Mouse (Mus musculus) frontal cortex, postnatal 14 days (tissue): ENCODE data around the gene Gtf2i.

Source experiments
- DNase-seq, 2 experiments: peaks; one replicate each; pipeline ENCODE4 v3.0.0; 2022; ENCODE audit warnings: low spot score in 2 of 2

Gtf2i gene

DNA sequence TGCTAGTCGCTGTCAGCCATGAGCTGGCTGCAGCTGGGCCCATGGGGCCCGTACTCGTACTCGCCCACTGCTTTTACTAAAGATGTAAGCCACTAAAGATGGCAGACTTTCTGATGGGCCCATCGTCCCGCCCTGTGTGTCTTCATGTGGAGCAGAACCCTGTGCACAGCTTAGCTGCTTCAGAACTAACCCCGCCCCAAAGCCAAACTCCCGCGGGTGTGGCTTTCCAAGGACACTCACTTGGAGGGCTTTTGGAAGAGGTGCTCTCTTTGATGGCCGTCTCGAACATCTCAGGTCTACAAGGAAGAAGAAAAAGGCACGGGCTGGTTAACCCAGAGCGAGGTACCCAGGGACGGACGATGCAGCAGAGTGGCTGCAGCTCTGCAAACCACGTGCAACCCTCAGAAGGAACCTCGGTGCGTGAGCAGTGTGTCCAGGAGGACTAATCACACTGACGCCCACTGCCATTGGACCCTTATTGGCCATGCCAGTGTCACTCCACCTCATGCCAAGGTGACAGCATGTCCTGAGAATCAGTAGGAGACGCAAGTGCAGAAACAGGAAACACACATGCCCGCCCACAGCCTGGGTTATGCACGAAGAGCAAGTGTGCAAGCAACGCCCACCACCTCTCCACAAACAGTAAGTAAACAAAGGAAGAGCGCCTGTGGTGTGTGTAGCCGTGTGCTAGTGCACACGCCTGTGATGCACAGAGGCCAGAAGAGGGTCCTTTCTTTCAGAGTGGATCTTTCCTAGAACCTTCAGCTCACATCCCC, 70.7 kb downstream of the Gtf2i start:
- DNase-seq: no peak

DNA sequence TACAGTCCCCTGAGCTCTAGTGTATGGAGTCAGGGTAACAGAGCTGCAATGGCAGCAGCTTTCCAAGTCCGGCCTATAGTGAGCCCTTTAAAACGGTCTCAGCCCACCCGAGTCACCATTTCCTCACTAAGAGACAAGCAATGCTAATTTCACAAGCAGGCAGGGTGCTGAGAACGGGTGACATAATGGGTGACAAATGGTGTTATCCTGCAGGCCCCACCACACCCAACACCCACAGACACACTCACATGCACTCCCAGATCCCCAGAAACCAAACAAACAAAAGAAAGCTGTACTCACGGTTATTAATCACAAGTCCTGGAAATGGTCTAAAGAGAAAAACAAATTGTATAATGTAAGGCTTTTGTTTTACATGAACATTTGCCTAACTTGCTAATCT, 72.7 kb downstream of the Gtf2i start:
- no peak for DNase-seq

DNA sequence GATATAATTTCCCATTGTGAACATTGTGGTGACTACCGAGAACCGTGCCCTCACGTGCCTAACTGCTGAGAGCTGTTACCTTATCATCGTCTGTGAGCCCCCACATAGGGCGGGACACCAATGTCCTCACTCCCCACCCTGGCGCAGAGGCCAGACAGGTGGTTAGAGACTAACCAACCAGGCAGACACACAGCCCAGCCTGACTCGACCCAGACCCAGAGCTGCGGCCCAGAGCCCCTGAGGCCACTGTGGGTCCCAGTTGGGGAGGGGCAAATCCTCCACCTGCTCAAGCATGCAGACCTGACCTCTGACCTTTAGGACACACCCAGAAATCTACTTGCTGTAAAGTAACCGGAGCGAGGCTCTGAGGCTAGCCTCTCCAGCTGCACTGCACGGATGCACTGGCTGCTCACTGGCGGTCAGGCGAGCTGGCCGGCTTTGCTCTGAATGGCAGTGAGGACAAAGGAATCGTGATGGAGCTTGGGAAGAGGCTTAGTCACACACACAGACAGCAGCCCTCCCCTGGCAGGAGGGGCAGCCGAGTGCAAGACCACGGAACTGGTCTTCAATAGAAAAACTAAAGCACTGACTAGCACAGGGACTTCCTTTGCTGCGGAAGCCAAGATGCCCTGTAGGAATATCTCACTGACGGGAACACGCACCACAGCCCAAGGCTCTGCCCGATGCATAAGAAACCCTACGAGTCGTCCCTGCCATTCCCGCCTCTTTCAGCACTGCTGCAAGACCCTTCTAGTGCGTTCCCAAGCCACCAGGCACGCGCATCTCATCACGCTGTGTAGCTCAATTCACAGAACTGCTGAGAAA, 76.4 kb downstream of the Gtf2i start:
- no peak for DNase-seq

DNA sequence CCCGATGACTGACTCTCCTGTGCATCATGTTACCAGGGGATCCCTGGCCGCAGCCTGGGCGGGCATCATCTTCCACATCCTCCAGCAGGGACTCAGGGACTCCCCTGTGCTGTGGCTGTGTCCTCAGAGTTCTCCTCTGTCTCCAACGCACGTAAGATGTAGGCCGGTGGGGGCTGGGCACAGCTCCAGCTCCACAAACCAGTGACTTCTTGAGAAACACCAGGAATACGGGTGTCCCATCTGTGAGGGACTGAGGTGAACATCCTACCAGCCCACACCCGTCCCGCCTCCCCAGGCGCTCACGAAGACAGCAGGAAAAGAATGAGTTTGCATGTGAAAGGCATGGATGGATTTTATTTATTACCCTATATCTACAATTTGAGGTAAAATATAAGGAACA, 77.1 kb downstream of the Gtf2i start:
- no peak for DNase-seq

DNA sequence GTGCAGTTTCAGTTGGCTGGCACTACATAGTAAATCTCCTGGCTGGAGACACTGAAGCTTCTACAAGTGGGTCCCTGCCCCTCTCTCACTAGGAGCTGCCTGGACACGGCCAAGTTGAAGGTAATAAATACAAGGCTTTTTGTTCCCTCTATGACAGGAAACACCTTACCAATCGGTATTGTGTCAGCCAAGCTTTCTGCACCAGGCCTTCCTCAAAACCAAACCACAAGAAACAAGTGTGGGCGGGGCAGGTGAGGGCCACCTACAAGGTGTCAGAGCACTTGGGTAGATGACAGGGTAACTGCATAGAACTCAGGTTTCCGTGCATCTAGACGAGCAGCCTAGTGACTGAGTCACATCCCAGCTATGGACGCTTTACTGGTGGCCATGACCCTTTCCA, 77.8 kb downstream of the Gtf2i start:
- no peak for DNase-seq

DNA sequence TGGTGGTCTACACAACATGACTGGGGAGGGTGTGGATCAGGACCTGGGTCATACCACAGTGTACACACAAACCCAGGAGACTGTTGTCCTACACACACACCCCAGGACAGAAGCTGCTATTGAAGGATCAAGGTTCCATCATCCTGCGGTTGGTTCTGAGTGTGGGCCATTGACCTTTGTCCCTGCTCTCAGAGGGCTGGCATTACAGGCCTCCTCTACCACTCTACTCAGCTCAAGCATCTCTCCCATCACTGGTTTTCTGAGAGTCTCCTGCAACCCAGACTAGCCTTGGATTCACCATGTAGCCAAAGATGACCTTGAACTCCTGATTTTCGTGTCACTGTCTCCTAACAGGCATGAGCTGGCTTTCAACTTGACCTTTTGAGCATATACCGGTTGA, 78.3 kb downstream of the Gtf2i start:
- DNase-seq: no peak

DNA sequence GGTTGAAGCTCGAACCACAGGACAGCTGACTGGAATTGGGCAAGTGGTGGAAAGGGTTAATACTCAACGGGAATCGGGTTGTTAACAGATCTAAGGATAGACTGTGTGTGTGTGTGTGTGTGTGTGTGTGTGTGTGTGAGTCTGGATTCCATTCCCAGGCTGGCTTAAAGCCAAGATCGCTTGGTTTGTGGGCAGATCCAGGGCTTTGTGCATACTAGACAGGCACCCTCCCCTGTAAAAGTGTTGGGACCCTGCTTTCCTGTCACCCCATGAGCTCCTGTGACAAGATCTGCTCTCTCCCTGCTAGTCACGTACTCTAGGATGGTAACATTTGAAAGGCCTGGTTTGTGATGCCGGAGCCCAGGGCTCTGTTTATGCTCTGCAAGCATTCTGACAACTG, 79.4 kb downstream of the Gtf2i start:
- DNase-seq: peak in 1 of 2 experiments; percentile 55

DNA sequence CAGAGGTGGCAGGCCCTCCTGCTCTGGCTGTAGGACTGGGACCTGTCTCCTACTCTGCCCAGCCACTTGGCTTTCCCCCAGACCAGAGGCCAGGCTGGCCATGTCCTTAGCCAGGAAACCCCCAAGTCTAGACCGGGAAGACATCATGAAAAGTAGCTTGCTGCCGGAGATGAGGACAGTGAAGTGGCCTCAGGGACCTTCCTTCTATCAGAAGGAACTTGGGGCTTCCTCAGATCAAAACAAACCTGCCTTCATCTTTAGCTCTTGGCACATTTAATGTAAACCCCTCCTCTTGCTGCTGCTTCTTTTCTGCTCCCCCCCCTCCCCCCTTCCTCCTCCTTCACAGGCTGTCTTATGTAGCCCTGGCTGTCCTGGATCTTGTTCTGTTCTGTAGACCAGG, 80.4 kb downstream of the Gtf2i start:
- no peak for DNase-seq

DNA sequence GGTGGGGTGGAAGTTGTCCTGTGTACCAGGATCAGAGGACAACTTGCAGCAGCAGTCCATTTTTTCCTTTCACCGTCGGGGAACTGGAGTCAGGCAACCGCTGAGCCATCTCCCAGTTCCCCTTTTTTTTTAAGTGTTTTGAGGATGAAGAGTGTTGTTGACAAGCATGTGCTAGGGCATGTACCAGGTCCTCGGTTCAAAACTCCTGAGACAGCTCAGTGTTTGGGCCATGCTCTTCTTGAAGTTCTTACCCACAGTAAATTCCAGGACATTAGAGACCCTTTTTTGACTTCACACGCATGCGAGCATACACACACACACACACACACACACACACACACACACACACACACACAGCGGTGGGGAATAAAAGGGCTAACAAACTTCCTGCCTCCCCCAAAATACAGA, 81.3 kb downstream of the Gtf2i start:
- DNase-seq: no peak

DNA sequence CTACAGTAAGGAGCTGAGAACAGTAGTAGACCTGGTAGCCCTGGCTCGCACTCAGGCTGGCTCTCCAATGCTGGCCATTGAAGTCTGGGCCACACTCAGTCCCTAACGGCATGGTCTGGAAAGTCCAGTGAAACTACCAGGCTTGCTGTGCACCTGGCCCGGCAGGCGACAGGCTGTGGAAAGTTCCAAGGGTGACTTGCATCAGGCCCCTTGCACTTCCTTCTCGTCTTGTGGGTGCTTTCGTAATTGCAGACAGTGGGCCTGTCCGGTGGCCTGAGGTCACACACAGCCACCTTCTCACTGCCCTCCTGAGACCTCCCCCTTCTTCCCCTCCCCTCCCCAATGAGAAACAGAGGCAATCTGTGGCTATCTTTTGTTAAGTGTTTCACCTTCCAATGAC, 82.0 kb downstream of the Gtf2i start:
- DNase-seq: no peak

DNA sequence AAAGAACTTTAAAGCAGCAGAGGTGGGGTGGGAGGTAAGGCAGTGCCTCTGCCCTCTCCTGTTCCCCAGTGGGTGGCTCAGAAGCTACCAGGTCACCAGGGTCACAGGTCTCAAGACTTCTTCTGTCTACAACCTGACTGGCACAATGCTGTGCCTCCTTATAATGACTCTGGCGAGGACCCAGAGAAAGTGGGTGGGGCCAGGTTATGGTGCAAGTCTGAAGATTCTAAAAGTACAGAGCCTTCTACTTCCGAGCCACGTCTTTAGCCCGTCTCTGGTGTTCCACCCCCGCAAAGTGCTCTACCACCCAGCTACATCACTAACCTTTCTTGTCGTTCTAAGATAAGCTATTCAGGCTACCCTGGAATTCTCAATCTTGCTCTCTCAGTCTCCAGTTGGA, 82.4 kb downstream of the Gtf2i start:
- no peak for DNase-seq

DNA sequence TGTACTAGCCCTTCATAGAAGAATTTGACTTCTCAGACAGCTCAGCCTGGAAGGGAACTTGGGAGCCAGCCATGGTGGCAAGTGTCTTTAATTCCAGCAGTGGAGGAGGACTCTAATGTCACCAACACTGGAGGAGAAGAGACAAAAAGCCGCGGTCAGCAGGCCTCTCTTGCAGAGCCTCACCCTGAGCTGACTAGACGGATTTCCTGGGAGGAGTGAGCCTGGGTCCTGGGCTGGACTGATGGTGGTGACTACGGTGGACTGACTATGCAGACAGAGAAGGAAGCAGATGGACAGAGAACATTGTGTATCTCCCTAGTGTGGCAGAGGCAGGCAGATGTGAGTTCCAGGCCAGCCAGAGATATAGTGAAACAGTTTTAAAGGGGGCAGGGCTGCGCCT, 83.2 kb downstream of the Gtf2i start:
- no peak for DNase-seq

DNA sequence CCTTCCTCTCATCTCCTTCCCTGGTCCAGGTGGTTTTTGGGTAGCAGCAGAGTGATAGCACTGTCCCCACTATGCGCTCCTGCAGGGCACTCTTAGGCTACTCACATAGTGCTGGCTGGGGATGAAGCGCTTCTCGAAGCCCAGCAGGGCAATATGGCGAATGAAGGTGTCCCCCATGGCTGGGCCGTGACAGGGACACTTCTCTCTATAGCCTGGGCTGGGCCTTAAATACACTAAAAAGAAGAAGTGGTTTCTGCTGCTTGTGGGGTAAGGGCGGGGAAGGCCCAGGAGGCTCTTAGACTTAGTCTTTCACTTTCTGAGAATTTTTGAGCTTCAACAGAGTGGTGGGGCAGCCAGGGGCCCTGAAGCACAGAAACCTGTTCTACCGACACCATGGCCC, 85.2 kb downstream of the Gtf2i start, which contains the start of gene Ncf1:
Ncf1 (minus strand) TSS at position 235 of the 400 bp plus-strand sequence.
- no peak for DNase-seq

DNA sequence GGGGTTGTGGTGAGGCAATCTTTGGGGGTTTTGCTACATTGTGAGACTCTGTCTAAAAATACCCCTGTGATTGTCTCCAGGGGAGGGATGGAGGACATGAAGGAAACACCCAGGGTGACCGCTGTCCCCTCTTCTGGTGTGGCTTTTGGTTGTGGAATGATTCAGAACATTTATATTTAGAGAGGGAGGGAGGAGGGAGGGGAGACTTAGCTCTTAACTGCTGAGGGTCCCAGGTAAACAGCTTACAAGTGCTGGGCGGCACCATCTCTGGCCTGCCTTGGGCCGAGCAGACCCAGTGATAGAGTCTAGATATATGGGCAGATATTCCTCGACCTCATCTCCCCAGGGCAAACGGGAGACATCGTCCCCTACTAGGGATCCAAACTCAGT, 86.3 kb downstream of the Gtf2i start:
- DNase-seq: no peak

DNA sequence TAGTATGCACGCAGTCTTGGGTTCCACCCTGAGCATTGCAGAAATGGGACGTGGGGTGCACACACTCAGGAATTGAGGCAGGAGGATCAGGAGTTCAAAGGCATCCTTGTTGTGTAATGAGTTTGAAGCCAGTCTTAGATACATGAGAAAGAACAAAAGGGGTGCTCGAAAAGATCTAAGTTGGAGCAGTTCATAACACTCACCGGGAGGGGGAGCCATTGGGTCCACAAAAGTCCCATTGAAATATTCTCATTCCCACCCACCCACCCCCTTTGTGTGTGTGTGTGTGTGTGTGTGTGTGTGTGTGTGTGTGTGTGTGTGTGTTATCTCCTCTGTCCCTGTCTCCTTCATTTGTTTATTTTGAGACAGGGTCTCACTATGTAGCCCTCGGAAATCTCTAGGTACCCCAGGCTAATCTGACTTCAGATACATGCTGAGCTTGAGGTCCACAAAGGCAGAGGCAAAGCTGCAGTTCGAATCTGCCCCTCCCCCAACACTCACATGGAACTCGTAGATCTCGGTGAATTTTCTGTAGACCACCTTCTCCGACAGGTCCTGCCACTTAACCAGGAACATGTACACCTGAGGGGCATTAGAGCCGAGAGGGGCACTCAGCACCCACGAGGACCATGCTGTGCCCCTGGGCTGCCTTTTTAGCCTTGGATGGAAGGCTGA, 86.8 kb downstream of the Gtf2i start:
- no peak for DNase-seq

DNA sequence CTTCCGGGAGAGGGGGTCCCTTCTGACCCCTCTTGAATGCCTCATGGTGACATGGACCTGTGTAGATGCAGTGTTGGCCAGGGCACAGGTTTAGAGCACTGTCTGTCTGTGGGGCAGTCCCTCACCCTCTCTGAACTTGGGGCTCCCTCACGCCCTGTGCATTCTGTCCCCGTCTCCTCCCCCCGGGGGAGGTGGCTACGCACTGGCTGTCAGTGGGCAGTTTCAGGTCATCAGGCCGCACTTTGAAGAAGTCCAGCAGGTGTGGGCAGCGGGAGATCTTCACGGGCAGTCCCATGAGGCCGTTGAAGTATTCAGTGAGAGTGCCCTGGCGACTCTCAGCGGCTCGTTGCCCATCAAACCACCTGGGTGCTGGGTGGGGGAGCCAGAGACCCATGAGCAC, 87.6 kb downstream of the Gtf2i start:
- DNase-seq: no peak

DNA sequence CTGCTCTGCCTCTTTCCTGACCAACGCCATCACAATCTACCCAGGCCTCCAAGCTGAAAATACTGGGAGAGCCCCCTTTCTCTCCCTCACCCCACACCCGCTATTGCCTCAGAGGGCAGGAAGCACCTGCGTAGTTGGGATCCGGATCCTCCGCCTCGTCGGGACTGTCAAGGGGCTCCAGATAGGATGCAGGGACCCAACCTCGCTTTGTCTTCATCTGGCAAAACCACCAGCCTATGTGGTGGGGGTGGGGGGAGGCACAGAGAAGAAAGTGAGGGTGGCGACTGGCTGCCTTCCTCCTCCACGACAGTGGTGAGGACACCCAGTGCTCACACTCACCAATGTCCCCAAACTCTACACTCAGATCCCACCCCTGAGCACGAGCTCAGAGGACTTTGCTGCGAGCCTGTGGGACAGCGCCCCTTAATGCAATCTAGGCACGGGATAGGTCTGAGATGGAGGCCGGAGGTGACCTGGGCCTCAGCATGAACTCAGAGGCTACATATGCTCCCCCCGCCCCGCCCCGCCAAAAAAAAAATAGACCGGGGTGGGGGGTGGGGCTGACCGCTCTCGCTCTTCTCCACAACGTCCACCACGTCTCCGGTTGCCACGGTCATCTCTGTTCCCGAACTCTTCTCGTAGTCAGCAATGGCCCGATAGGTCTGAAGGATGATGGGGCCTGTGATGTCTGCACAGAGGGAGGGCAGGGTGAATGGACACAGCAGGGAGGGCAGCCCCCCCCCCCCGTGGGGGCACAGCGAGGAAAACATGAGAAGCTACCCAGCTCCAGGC, 89.3 kb downstream of the Gtf2i start:
- no peak for DNase-seq

DNA sequence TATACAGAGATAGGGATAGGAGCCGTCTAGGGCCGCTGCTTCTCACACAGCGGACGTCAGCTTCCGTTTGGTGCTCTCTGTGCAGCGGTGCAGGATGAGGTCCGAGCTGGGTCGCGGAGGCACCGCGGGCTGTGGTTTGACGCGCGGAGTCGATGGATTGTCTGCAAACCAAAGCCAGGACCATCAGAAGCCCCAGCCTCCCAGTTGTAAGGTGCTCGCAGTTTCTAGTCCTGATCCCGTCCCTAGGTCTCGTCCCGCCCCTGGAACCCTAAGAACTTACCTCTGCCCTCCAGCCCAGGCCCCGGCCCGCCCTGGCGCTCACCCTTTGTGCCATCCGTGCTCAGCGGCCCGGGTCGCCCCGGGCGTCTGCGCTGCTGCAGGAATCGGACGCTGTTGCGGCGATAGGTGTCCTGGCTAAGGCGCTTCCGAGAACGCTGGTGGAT, 92.8 kb downstream of the Gtf2i start:
- DNase-seq: no peak

DNA sequence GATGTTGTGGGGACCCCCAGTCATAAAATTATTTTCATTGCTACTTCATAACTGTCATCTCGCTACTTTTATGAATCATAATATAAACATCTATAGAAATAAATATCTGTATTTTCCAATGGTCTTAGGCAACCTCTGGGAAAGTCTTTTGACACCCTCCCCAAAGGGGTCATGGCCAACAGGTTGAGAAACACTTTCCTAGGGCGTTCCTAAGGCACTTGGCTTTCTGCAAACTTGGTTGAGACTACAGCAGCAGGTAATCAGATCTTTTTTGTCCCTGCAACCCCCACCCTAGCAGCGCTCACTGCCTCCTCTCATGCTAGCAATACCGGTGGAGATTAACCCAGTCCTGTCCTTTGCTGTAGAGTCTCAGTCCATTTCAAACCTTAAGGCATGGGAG, 93.3 kb downstream of the Gtf2i start:
- no peak for DNase-seq

DNA sequence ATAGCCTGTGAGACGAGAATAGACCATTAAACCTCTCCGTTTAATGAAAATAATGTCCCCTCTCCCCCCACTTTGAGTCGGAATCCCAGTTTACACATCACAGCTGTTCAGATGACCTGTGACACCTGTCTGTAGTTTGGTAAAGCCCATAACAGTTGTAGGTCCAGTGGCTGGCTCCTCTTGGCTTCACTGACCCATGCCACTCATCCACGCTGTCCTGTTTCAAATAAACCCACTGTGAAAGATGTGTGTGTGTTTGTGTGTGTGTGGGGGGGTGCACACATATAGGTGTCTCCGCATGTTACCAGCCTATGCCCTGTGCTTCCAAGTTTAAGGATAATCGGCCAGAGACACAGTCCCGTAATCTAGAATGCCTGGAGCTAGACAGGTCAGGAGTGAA, 96.7 kb downstream of the Gtf2i start:
- DNase-seq: no peak

DNA sequence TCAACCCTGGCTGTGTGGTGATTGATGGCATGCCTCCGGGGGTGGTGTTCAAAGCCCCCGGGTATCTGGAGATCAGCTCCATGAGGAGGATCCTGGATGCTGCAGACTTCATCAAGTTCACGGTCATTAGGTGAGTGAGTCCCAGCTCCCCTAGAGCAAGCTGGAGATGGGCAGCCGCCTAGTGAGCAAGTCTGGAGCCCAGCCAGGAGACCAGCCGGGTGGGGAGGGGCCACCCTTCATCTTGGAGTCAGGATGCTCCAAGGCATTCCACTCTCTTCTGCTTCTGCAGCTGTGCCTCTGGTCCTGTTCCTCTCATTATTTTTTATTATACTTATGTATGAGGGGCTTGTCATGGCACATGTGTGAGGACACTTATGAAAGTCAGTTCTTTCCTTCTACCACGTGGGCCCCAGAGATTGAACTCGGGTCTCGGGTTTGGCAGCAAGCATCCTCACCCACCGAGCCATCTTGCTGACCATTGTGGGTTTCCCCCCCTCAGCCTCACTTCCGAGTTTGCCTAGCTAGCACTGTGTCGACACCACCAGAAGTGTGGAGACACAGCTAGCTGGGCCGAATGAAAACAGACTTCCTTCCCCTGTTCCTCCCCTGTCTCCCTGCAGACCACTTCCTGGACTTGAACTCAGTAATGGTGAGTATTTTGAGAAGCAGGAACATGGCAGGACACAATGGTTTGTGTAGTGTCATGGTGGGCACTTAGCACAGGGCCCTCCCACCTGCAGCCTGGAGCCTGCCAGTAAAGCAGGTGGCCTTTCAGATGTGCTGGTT, 100.3 kb downstream of the Gtf2i start:
- no peak for DNase-seq
